Mouse (Mus musculus): ENCODE results near the gene Ankrd34a. TPM values are rescaled to one million over a fixed set of nuclear protein-coding genes. Genes with fewer than 3 reads are reported as not detected.

The Ankrd34a gene
- polyA plus RNA-seq (2012; ENCODE audit: insufficient read depth, insufficient read length, low replicate concordance, missing spikeins), result not detected in 2 replicates

DNA sequence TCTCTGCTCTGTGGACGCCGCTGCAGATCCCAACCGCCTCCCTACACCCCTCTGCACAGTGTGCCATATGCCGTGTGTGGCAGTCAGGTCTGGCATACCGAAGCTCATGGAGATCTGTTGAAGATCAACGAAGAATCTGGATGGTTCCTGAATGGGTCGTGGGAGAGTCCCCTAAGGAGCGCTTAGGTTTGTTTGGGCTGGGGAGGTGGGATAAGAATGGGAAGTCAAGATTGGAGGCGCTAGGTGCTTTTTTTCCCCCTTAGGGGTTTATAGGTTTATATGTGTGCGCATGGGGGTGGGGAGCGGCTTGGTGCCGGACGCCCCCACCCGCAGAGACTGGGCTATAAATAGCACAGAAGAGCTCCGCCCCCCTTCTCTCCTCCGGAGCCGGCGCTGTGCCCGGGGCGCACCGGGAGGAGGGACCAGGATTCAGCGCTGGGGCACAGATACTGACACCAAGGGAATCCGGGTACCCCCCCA, at the start of gene Ankrd34a:
Ankrd34a (plus strand) TSS at position 409 of the 480 bp plus-strand sequence.
- Histone ChIP-seq H3K4me3 (ENCODE audit: insufficient read depth, low read depth, low read length) (peak within 1 kb of the TSS; percentile 56), H3K27ac (ENCODE audit: insufficient read depth, low read depth, low read length) (peak within 1 kb of the TSS; percentile 91), H3K4me1 (ENCODE audit: control insufficient read depth, insufficient read depth, low read length) (peaks cover 25% of the 10 kb centered on the region)
- 1% methylated on average over 23 of the region's 23 CpGs for WGBS
- 0 out of 2 replicates have a peak, but pooled peaks have one; percentile 45 for TF ChIP-seq POLR2A (IDR thresholded peaks at IDR 0.05; ENCODE audit: insufficient read depth, low read depth, low read length)
- TF ChIP-seq CTCF (IDR thresholded peaks at IDR 0.05; ENCODE audit: insufficient read depth, low read depth, low read length), result no peak

DNA sequence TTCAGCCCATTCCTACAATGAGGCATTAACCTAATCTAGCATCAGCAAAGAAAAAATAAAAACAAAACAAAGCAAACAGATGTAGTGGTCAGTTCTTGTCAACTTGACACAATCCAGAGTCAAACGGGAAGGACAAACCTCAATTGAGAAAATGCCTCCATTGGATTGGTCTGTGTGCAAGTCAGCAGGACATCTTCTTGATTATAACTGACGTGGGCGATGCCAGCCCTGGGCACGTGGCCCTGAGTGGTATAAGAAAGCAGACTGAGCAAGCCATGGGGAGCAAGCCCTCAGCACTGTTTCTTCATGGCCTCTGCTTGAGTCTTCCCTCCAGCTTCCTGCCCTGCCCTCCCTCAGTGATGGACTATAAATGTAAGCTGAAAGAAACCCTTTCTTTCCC, 49.6 kb upstream of the Ankrd34a start:
- H3K4me1 ChIP-seq (ENCODE audit: control insufficient read depth, insufficient read depth, low read length), result no peaks in the 10 kb centered on the region
- 33% methylated on average over 4 of the region's 4 CpGs for WGBS
- TF ChIP-seq CTCF (IDR thresholded peaks at IDR 0.05; ENCODE audit: insufficient read depth, low read depth, low read length), result no peak
- no peak for TF ChIP-seq POLR2A (IDR thresholded peaks at IDR 0.05; ENCODE audit: insufficient read depth, low read depth, low read length)
- no peak overlapping the region for H3K4me3 ChIP-seq (ENCODE audit: insufficient read depth, low read depth, low read length)
- no peak overlapping the region for H3K27ac ChIP-seq (ENCODE audit: insufficient read depth, low read depth, low read length)

DNA sequence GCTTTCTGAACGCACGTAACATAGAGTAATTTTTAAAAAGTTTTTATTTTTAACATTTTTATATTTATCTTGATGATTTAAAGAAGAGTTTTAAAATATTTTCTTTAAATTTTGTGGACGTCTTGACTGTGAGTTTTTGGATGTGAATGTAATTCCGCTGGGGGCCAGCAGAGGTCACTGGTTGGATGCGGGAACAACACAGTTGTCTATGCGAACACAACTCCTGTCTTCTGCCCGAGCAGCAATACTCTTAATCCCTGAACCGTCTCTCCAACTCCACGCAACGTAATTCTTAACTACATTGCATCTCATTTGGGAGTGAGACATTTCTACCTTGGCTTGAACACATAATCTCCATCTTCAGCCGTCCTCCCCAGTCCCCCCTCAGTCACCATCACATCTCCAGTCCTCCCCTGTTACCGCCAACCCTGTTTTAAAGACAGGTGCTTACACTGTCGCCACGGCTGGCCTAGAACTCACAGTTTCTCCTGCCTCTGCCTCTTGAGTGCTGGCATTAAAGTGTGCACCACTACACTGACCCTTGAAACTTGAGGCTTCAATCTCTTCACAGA, 49.0 kb upstream of the Ankrd34a start:
- 9% methylated on average over 14 of the region's 14 CpGs for WGBS
- TF ChIP-seq CTCF (IDR thresholded peaks at IDR 0.05; ENCODE audit: insufficient read depth, low read depth, low read length), result no peak
- no peak for TF ChIP-seq POLR2A (IDR thresholded peaks at IDR 0.05; ENCODE audit: insufficient read depth, low read depth, low read length)
- H3K4me3 ChIP-seq (ENCODE audit: insufficient read depth, low read depth, low read length), result no peak overlapping the region
- no peak overlapping the region for H3K27ac ChIP-seq (ENCODE audit: insufficient read depth, low read depth, low read length)
- no peaks in the 10 kb centered on the region for H3K4me1 ChIP-seq (ENCODE audit: control insufficient read depth, insufficient read depth, low read length)

DNA sequence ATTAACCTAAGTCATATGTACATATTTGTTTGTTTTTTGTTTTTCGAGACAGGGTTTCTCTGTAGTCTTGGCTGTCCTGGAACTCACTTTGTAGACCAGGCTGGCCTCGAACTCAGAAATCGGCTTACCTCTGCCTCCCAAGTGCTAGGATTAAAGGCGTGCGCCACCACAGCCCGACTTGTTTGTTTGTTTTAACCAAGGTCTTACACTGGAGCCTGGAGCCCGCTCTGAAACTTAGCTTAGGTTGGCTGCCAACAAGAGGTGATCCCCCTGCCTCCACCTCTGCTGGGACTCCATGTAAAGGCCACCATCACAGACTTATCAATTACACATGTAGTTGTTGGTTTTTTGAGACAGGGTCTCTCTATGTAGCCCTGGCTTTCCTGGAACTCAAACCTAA, 47.6 kb upstream of the Ankrd34a start:
- WGBS, result 90% methylated on average over 7 of the region's 7 CpGs
- Histone ChIP-seq H3K4me3 (ENCODE audit: insufficient read depth, low read depth, low read length) (no peak overlapping the region), H3K4me1 (ENCODE audit: control insufficient read depth, insufficient read depth, low read length) (no peaks in the 10 kb centered on the region), H3K27ac (ENCODE audit: insufficient read depth, low read depth, low read length) (no peak overlapping the region)
- TF ChIP-seq CTCF (IDR thresholded peaks at IDR 0.05; ENCODE audit: insufficient read depth, low read depth, low read length) (no peak), POLR2A (IDR thresholded peaks at IDR 0.05; ENCODE audit: insufficient read depth, low read depth, low read length) (no peak)

DNA sequence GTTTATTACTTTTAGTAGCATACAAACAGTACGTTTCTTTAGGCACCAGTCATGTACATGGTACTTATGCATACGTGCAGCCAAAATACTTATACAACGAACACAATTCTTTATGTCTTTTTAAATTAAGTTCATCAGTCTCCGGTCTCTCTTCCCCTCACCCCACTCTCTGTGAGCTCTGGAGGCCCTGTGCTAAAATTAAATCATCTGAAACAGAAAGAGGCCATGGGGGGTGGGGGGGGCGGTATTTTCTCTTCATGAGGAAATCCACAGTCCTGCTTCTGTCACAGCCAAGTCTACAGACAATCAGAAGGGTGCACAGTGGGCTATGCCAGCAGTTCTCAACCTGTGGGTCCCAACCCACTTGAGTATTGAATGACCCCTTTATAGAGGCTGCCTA, 47.1 kb upstream of the Ankrd34a start:
- WGBS, result 82% methylated on average over 5 of the region's 5 CpGs

DNA sequence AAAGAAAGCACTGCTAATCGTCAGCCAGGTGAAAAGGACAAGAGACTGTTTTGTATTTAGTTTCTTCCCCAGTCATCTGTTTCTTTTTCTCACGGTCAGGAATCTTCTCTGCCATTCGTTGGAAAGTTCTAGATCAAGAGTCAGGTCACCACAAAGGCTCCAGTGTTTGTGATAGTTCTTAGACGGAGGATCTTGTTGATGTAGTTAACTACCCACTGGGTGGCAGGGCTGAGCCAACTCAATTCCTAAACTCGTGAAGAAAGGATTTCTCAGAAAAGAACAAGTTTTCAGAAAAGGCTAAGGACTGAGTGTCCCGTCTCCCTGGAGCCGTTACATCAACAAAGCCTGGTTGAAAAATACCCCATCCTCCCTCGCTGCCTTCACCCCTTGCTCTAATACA, 45.2 kb upstream of the Ankrd34a start:
- no peak for TF ChIP-seq CTCF (IDR thresholded peaks at IDR 0.05; ENCODE audit: insufficient read depth, low read depth, low read length)
- TF ChIP-seq POLR2A (IDR thresholded peaks at IDR 0.05; ENCODE audit: insufficient read depth, low read depth, low read length), result no peak
- Histone ChIP-seq H3K27ac (ENCODE audit: insufficient read depth, low read depth, low read length) (no peak overlapping the region), H3K4me1 (ENCODE audit: control insufficient read depth, insufficient read depth, low read length) (no peaks in the 10 kb centered on the region), H3K4me3 (ENCODE audit: insufficient read depth, low read depth, low read length) (no peak overlapping the region)
- 1% methylated on average over 8 of the region's 8 CpGs for WGBS

More for the DNA sequence above, 47.1 kb upstream of the Ankrd34a start:
- Histone ChIP-seq H3K4me1 (ENCODE audit: control insufficient read depth, insufficient read depth, low read length) (no peaks in the 10 kb centered on the region), H3K4me3 (ENCODE audit: insufficient read depth, low read depth, low read length) (no peak overlapping the region), H3K27ac (ENCODE audit: insufficient read depth, low read depth, low read length) (no peak overlapping the region)
- no peak for TF ChIP-seq CTCF (IDR thresholded peaks at IDR 0.05; ENCODE audit: insufficient read depth, low read depth, low read length)
- TF ChIP-seq POLR2A (IDR thresholded peaks at IDR 0.05; ENCODE audit: insufficient read depth, low read depth, low read length), result no peak

DNA sequence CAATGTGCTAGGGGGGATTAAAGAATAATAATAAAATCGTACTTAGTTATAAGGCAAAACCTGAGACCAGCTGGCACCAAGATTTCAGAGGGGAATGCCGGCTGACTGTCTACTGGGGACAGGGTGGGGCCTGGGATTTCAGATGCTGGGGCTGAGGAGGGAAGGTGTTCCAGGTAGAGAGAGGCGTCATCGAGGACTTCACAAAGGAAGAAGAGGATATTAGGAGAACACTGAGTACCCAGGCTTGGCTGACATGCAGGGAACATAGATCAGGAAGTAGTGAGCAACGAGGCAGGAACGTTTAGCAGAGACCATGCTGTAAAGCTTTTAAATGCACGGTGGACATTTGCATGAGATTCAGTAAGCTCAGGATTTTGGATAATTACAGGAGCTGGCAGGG, 44.5 kb upstream of the Ankrd34a start:
- Histone ChIP-seq H3K4me3 (ENCODE audit: insufficient read depth, low read depth, low read length) (no peak overlapping the region), H3K27ac (ENCODE audit: insufficient read depth, low read depth, low read length) (no peak overlapping the region), H3K4me1 (ENCODE audit: control insufficient read depth, insufficient read depth, low read length) (no peaks in the 10 kb centered on the region)
- 66% methylated on average over 7 of the region's 7 CpGs for WGBS
- TF ChIP-seq CTCF (IDR thresholded peaks at IDR 0.05; ENCODE audit: insufficient read depth, low read depth, low read length), result no peak
- TF ChIP-seq POLR2A (IDR thresholded peaks at IDR 0.05; ENCODE audit: insufficient read depth, low read depth, low read length), result no peak

DNA sequence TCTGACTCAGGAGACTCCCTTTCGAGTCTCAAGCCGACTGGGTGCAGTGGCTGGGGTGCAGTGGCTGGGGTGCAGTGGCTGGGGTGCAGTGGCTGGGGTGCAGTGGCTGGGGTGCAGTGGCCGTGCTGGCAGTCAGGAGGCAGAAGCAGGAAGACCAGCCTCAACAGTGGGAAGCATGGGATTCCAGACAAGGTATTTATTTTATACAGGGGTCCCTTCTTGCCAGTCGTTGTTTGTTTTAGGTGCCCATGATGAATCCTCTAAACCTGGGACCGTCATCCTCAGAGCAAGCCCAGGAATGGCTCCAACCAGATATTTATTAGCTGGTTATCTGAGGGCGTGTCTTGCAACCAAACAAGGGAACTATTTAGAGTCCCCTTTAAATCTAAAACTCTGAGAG, 42.8 kb upstream of the Ankrd34a start:
- peaks cover 3% of the 10 kb centered on the region for H3K4me1 ChIP-seq (ENCODE audit: control insufficient read depth, insufficient read depth, low read length)
- H3K27ac ChIP-seq (ENCODE audit: insufficient read depth, low read depth, low read length), result no peak overlapping the region
- no peak overlapping the region for H3K4me3 ChIP-seq (ENCODE audit: insufficient read depth, low read depth, low read length)
- WGBS, result 89% methylated on average over 6 of the region's 6 CpGs
- TF ChIP-seq POLR2A (IDR thresholded peaks at IDR 0.05; ENCODE audit: insufficient read depth, low read depth, low read length) (no peak), CTCF (IDR thresholded peaks at IDR 0.05; ENCODE audit: insufficient read depth, low read depth, low read length) (no peak)

DNA sequence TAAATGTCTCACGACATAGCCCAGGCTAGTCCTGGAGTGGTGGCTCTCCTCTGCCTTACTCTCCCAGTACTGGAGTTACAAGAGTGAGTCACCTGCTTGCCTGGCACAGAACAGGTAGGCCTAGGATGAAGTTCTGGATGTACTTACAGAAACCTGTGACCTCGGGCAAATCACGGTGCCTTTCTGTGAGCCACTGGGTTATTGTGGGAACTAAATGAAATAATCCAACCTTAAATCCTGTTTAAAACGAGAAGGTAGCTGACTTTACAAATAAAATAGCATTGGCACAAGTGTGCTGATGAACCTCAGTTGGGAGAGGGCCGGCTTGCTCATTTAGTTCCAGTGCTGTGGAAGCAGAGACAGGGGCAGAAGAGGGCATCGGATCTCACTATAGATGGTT, 42.2 kb upstream of the Ankrd34a start:
- no peak overlapping the region for H3K27ac ChIP-seq (ENCODE audit: insufficient read depth, low read depth, low read length)
- no peak overlapping the region for H3K4me3 ChIP-seq (ENCODE audit: insufficient read depth, low read depth, low read length)
- 92% methylated on average over 6 of the region's 6 CpGs for WGBS
- TF ChIP-seq CTCF (IDR thresholded peaks at IDR 0.05; ENCODE audit: insufficient read depth, low read depth, low read length) (no peak), POLR2A (IDR thresholded peaks at IDR 0.05; ENCODE audit: insufficient read depth, low read depth, low read length) (no peak)
- peaks cover 3% of the 10 kb centered on the region for H3K4me1 ChIP-seq (ENCODE audit: control insufficient read depth, insufficient read depth, low read length)

Measured in olfactory bulb, adult 2 months (tissue).